Mouse (Mus musculus): Measurements from ENCODE around the gene Alk. TPM values are rescaled to one million over a fixed set of nuclear protein-coding genes. Genes with fewer than 3 reads are reported as not detected.
"Not testable (repeated sequence)": the region's sequence is repeated elsewhere in the genome, so short reads cannot be mapped to it uniquely, and the experiment has no call there.

The Alk gene
- polyA plus RNA-seq, 1 experiment from 2014 or later, result 0.61 TPM

- no peak overlapping the region for H3K27ac ChIP-seq (replicated peaks)
- H3K9me3 ChIP-seq (ENCODE audit: control insufficient read depth, low read length), result no peaks in the 10 kb centered on the region
- no peak for TF ChIP-seq EP300 (optimal IDR thresholded peaks at IDR 0.05)
- TF ChIP-seq CTCF (IDR thresholded peaks at IDR 0.05; ENCODE audit: low read depth), result no peak
- no peaks in the 10 kb centered on the region for H3K27me3 ChIP-seq (ENCODE audit: control insufficient read depth, insufficient read depth, low read length)
- H3K36me3 ChIP-seq (ENCODE audit: control insufficient read depth, insufficient read depth, low read length), result no peaks in the 10 kb centered on the region
- H3K4me3 ChIP-seq (ENCODE audit: low read depth, low read length), result no peak overlapping the region
- no peaks in the 10 kb centered on the region for H3K4me1 ChIP-seq (replicated peaks; ENCODE audit: control insufficient read depth, insufficient read depth)
- no peak overlapping the region for H3K9ac ChIP-seq (ENCODE audit: low read length)
- H3K4me2 ChIP-seq (replicated peaks; ENCODE audit: low read depth), result no peak overlapping the region
- no peak for ATAC-seq (ENCODE audit: low FRiP score, low TSS enrichment)
- DNase-seq (ENCODE audit: low spot score), result no peak
- WGBS, result 46% methylated on average over 7 of the region's 7 CpGs
These were observed 95.6 kb downstream of the Alk start for GRCm38 (mm10) chr17:72508678-72509394.

- no peak for DNase-seq (ENCODE audit: low spot score)
- H3K4me1 ChIP-seq (replicated peaks; ENCODE audit: control insufficient read depth, insufficient read depth), result no peaks in the 10 kb centered on the region
- no peak overlapping the region for H3K27ac ChIP-seq (replicated peaks)
- no peak overlapping the region for H3K4me3 ChIP-seq (ENCODE audit: low read depth, low read length)
- no peaks in the 10 kb centered on the region for H3K36me3 ChIP-seq (ENCODE audit: control insufficient read depth, insufficient read depth, low read length)
- no peaks in the 10 kb centered on the region for H3K27me3 ChIP-seq (ENCODE audit: control insufficient read depth, insufficient read depth, low read length)
- ATAC-seq (ENCODE audit: low FRiP score, low TSS enrichment), result no peak
- no peak overlapping the region for H3K4me2 ChIP-seq (replicated peaks; ENCODE audit: low read depth)
- H3K9ac ChIP-seq (ENCODE audit: low read length), result no peak overlapping the region
- H3K9me3 ChIP-seq (ENCODE audit: control insufficient read depth, low read length), result no peaks in the 10 kb centered on the region
- TF ChIP-seq CTCF (IDR thresholded peaks at IDR 0.05; ENCODE audit: low read depth) (no peak), EP300 (optimal IDR thresholded peaks at IDR 0.05) (no peak)
- WGBS, result 62% methylated on average over 7 of the region's 7 CpGs
These were observed 99.2 kb downstream of the Alk start for GRCm38 (mm10) chr17:72505213-72505612.

- Histone ChIP-seq H3K27ac (replicated peaks) (no peak overlapping the region), H3K9ac (ENCODE audit: low read length) (no peak overlapping the region), H3K9me3 (ENCODE audit: control insufficient read depth, low read length) (no peaks in the 10 kb centered on the region), H3K4me2 (replicated peaks; ENCODE audit: low read depth) (no peak overlapping the region), H3K4me1 (replicated peaks; ENCODE audit: control insufficient read depth, insufficient read depth) (no peaks in the 10 kb centered on the region), H3K36me3 (ENCODE audit: control insufficient read depth, insufficient read depth, low read length) (no peaks in the 10 kb centered on the region), H3K27me3 (ENCODE audit: control insufficient read depth, insufficient read depth, low read length) (no peaks in the 10 kb centered on the region), H3K4me3 (ENCODE audit: low read depth, low read length) (no peak overlapping the region)
- no peak for DNase-seq (ENCODE audit: low spot score)
- WGBS, result 76% methylated on average over 6 of the region's 6 CpGs
- no peak for ATAC-seq (ENCODE audit: low FRiP score, low TSS enrichment)
- TF ChIP-seq EP300 (optimal IDR thresholded peaks at IDR 0.05) (no peak), CTCF (IDR thresholded peaks at IDR 0.05; ENCODE audit: low read depth) (no peak)
These were observed 99.8 kb downstream of the Alk start for GRCm38 (mm10) chr17:72504581-72504980.

- Histone ChIP-seq H3K27ac (replicated peaks) (no peak overlapping the region), H3K27me3 (ENCODE audit: control insufficient read depth, insufficient read depth, low read length) (no peaks in the 10 kb centered on the region), H3K4me2 (replicated peaks; ENCODE audit: low read depth) (no peak overlapping the region), H3K4me1 (replicated peaks; ENCODE audit: control insufficient read depth, insufficient read depth) (no peaks in the 10 kb centered on the region), H3K9ac (ENCODE audit: low read length) (no peak overlapping the region), H3K4me3 (ENCODE audit: low read depth, low read length) (no peak overlapping the region), H3K36me3 (ENCODE audit: control insufficient read depth, insufficient read depth, low read length) (no peaks in the 10 kb centered on the region), H3K9me3 (ENCODE audit: control insufficient read depth, low read length) (no peaks in the 10 kb centered on the region)
- 70% methylated on average over 5 of the region's 5 CpGs for WGBS
- TF ChIP-seq CTCF (IDR thresholded peaks at IDR 0.05; ENCODE audit: low read depth), result no peak
- TF ChIP-seq EP300 (optimal IDR thresholded peaks at IDR 0.05), result no peak
- ATAC-seq (ENCODE audit: low FRiP score, low TSS enrichment), result no peak
- no peak for DNase-seq (ENCODE audit: low spot score)
These were observed 109.0 kb downstream of the Alk start for GRCm38 (mm10) chr17:72495395-72495794.

- Histone ChIP-seq H3K27ac (replicated peaks) (no peak overlapping the region), H3K9ac (ENCODE audit: low read length) (no peak overlapping the region), H3K27me3 (ENCODE audit: control insufficient read depth, insufficient read depth, low read length) (no peaks in the 10 kb centered on the region), H3K9me3 (ENCODE audit: control insufficient read depth, low read length) (no peaks in the 10 kb centered on the region), H3K4me1 (replicated peaks; ENCODE audit: control insufficient read depth, insufficient read depth) (no peaks in the 10 kb centered on the region), H3K4me2 (replicated peaks; ENCODE audit: low read depth) (no peak overlapping the region), H3K36me3 (ENCODE audit: control insufficient read depth, insufficient read depth, low read length) (no peaks in the 10 kb centered on the region), H3K4me3 (ENCODE audit: low read depth, low read length) (no peak overlapping the region)
- WGBS, result 80% methylated on average over 4 of the region's 4 CpGs
- TF ChIP-seq CTCF (IDR thresholded peaks at IDR 0.05; ENCODE audit: low read depth) (no peak), EP300 (optimal IDR thresholded peaks at IDR 0.05) (no peak)
- DNase-seq (ENCODE audit: low spot score) (no peak), ATAC-seq (ENCODE audit: low FRiP score, low TSS enrichment) (no peak)
These were observed 118.8 kb downstream of the Alk start for GRCm38 (mm10) chr17:72485623-72486022.

- H3K9ac ChIP-seq (ENCODE audit: low read length); H3K27me3 ChIP-seq (ENCODE audit: control insufficient read depth, insufficient read depth, low read length); H3K27ac ChIP-seq (replicated peaks); H3K4me1 ChIP-seq (replicated peaks; ENCODE audit: control insufficient read depth, insufficient read depth); DNase-seq (ENCODE audit: low spot score); H3K4me2 ChIP-seq (replicated peaks; ENCODE audit: low read depth); H3K4me3 ChIP-seq (ENCODE audit: low read depth, low read length); ATAC-seq (ENCODE audit: low FRiP score, low TSS enrichment); H3K9me3 ChIP-seq (ENCODE audit: control insufficient read depth, low read length); H3K36me3 ChIP-seq (ENCODE audit: control insufficient read depth, insufficient read depth, low read length): not testable (repeated sequence)
- 92% methylated on average over 7 of the region's 7 CpGs for WGBS
These were observed 125.2 kb downstream of the Alk start for GRCm38 (mm10) chr17:72479260-72479659.
